ENCODE assay signal across 14 mouse cellular contexts in the genomic region with DNA sequence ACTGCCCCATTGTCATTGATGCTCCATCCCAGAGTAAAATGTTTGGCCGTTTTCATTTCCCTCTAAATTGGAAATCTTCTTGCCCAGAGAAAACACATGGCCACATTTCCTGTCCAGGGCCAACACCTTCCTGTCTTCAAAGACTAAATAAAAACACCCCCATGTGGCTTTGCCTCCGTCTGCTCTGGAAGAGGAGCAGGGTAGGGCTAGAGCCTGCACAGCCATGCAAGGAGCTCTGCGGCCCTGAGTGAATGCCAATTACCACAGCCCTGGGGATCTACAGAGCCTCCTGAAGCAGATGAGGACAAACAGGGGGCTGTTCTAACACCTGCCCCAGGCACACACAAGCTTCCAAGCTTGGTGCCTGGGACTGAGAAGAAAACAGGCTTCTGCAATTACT. TPM values are rescaled to one million over a fixed set of nuclear protein-coding genes. Genes with fewer than 3 reads are reported as not detected.
DNase-seq lines count a peak whose midpoint lies in the region; ATAC-seq and TF ChIP-seq lines count a peak whose summit lies in the region.
"Had no signal": no experiment of that assay in that cellular context is flagged by ENCODE, and none has a peak within 500 bp of the region (broad histone marks: within the 10 kb centered on the region; RNA-seq: fewer than 3 reads in every experiment).

No protein-coding gene starts in this region.

- WGBS in forebrain, embryonic 10.5 days = 70% methylated on average over 3 of the region's 3 CpGs
- WGBS in forebrain, postnatal 0 days = 65% methylated on average over 3 of the region's 3 CpGs
- 54% methylated on average over 3 of the region's 3 CpGs for WGBS in lung, embryonic 14.5 days
- 21% methylated on average over 3 of the region's 3 CpGs for WGBS in lung, adult 2 months
- WGBS in embryonic facial prominence, embryonic 15.5 days = 26% methylated on average over 3 of the region's 3 CpGs
- WGBS in midbrain, embryonic 14.5 days = 53% methylated on average over 3 of the region's 3 CpGs

- no peak for TF ChIP-seq CTCF in forebrain, postnatal 0 days (IDR thresholded peaks at IDR 0.05; ENCODE audit: low read depth)
- TF ChIP-seq CTCF in lung, embryonic 14.5 days (IDR thresholded peaks at IDR 0.05; ENCODE audit: low read depth) = no peak
- no peak for TF ChIP-seq CTCF in lung, adult 2 months (IDR thresholded peaks at IDR 0.05; ENCODE audit: insufficient read depth, low read length)

- ATAC-seq in forebrain, postnatal 0 days = no peak
- no peak for ATAC-seq in lung, embryonic 14.5 days (ENCODE audit: insufficient read depth)
- ATAC-seq in embryonic facial prominence, embryonic 15.5 days (ENCODE audit: insufficient number of reproducible peaks, low FRiP score, low TSS enrichment, low read depth) = no peak
- no peak for ATAC-seq in midbrain, embryonic 14.5 days (ENCODE audit: low FRiP score, low TSS enrichment)
- ATAC-seq in erythroid progenitor cell, adult 5-6 weeks (replicated peaks; ENCODE audit: low FRiP score, poor library complexity, severe bottlenecking) = no peak
- ATAC-seq: forebrain, embryonic 16.5 days; inflammation-experienced regulatory T-cells, adult 6 months had no signal

- no peak for DNase-seq in forebrain, embryonic 10.5 days (ENCODE audit: extremely low spot score, low spot score)
- no peak for DNase-seq in forebrain, postnatal 0 days
- no peak for DNase-seq in lung, embryonic 14.5 days
- no peak for DNase-seq in lung, adult 2 months
- no peak for DNase-seq in midbrain, embryonic 14.5 days
- no peak for DNase-seq in adrenal gland, adult 2 months
- DNase-seq: B cell, adult 2 months; cerebellum, adult 11-12 months had no signal

- H3K36me3 ChIP-seq in forebrain, embryonic 10.5 days (replicated peaks) = peaks cover 9% of the 10 kb centered on the region
- no peaks in the 10 kb centered on the region for H3K36me3 ChIP-seq in forebrain, postnatal 0 days (ENCODE audit: insufficient read depth)
- H3K36me3 ChIP-seq in lung, embryonic 14.5 days (ENCODE audit: insufficient read depth) = 0 out of 2 replicates have a peak, but pooled peaks cover 2% of the 10 kb centered on the region
- H3K36me3 ChIP-seq in embryonic facial prominence, embryonic 15.5 days = peaks cover 5% of the 10 kb centered on the region; the same call in 1 of the 2 replicates
- H3K36me3 ChIP-seq in midbrain, embryonic 14.5 days (ENCODE audit: control insufficient read depth, insufficient read depth, low read length) = no peaks in the 10 kb centered on the region
- H3K36me3 ChIP-seq: stomach, embryonic 15.5 days had no signal

- no peak overlapping the region for H3K4me2 ChIP-seq in forebrain, postnatal 0 days (ENCODE audit: low read depth)
- H3K4me2 ChIP-seq in lung, embryonic 14.5 days = no peak overlapping the region
- H3K4me2 ChIP-seq in embryonic facial prominence, embryonic 15.5 days (replicated peaks) = no peak overlapping the region
- no peak overlapping the region for H3K4me2 ChIP-seq in midbrain, embryonic 14.5 days (ENCODE audit: low read length)
- H3K4me2 ChIP-seq: stomach, embryonic 15.5 days had no signal

- H3K4me3 ChIP-seq in forebrain, embryonic 10.5 days = no peak overlapping the region
- H3K4me3 ChIP-seq in forebrain, postnatal 0 days (ENCODE audit: low read depth, low read length) = no peak overlapping the region
- H3K4me3 ChIP-seq in lung, embryonic 14.5 days (ENCODE audit: low read depth, low read length) = no peak overlapping the region
- no peak overlapping the region for H3K4me3 ChIP-seq in lung, adult 2 months (replicated peaks; ENCODE audit: extremely low read depth, low read depth, low read length)
- H3K4me3 ChIP-seq in embryonic facial prominence, embryonic 15.5 days (replicated peaks) = no peak overlapping the region
- H3K4me3 ChIP-seq in midbrain, embryonic 14.5 days (replicated peaks; ENCODE audit: low read depth, low read length) = no peak overlapping the region
- H3K4me3 ChIP-seq: stomach, embryonic 15.5 days had no signal

- peaks cover 90% of the 10 kb centered on the region for H3K4me1 ChIP-seq in forebrain, embryonic 10.5 days
- H3K4me1 ChIP-seq in forebrain, postnatal 0 days (ENCODE audit: insufficient read depth) = peaks cover 51% of the 10 kb centered on the region
- H3K4me1 ChIP-seq in lung, embryonic 14.5 days (ENCODE audit: insufficient read depth) = peaks cover 82% of the 10 kb centered on the region
- H3K4me1 ChIP-seq in lung, adult 2 months (ENCODE audit: control insufficient read depth, insufficient read depth, low read length) = peaks cover 73% of the 10 kb centered on the region
- H3K4me1 ChIP-seq in embryonic facial prominence, embryonic 15.5 days = peaks cover 90% of the 10 kb centered on the region
- peaks cover 73% of the 10 kb centered on the region for H3K4me1 ChIP-seq in midbrain, embryonic 14.5 days (ENCODE audit: control insufficient read depth, insufficient read depth, low read length)

- no peak for TF ChIP-seq POLR2A in lung, adult 2 months (IDR thresholded peaks at IDR 0.05; ENCODE audit: borderline replicate concordance, extremely low read depth, low read depth, low read length)

- no peaks in the 10 kb centered on the region for H3K9me3 ChIP-seq in forebrain, embryonic 10.5 days
- H3K9me3 ChIP-seq in forebrain, postnatal 0 days (ENCODE audit: low read length) = no peaks in the 10 kb centered on the region
- no peaks in the 10 kb centered on the region for H3K9me3 ChIP-seq in lung, embryonic 14.5 days (ENCODE audit: low read depth, low read length)
- H3K9me3 ChIP-seq in embryonic facial prominence, embryonic 15.5 days (replicated peaks) = no peaks in the 10 kb centered on the region
- H3K9me3 ChIP-seq in midbrain, embryonic 14.5 days (ENCODE audit: control insufficient read depth, low read length) = no peaks in the 10 kb centered on the region
- H3K9me3 ChIP-seq: stomach, embryonic 15.5 days had no signal

- peak overlapping the region; percentile 83 for H3K27ac ChIP-seq in forebrain, embryonic 10.5 days
- no peak overlapping the region for H3K27ac ChIP-seq in forebrain, postnatal 0 days (ENCODE audit: low read depth, low read length)
- H3K27ac ChIP-seq in lung, embryonic 14.5 days (ENCODE audit: low read depth) = 0 out of 2 replicates have a peak overlapping the region, but pooled peaks have one; percentile 1
- peak overlapping the region; percentile 51; the same call in 1 of the 2 replicates for H3K27ac ChIP-seq in embryonic facial prominence, embryonic 15.5 days (replicated peaks)
- H3K27ac ChIP-seq in midbrain, embryonic 14.5 days (replicated peaks; ENCODE audit: low read depth, low read length) = 0 out of 2 replicates have a peak overlapping the region, but pooled peaks have one; percentile 10
- H3K27ac ChIP-seq: macrophage; stomach, embryonic 15.5 days had no signal

- H3K9ac ChIP-seq in forebrain, postnatal 0 days = no peak overlapping the region
- no peak overlapping the region for H3K9ac ChIP-seq in lung, embryonic 14.5 days
- no peak overlapping the region for H3K9ac ChIP-seq in embryonic facial prominence, embryonic 15.5 days
- no peak overlapping the region for H3K9ac ChIP-seq in midbrain, embryonic 14.5 days (replicated peaks; ENCODE audit: low read length)
- H3K9ac ChIP-seq: stomach, embryonic 15.5 days had no signal

- H3K27me3 ChIP-seq in forebrain, embryonic 10.5 days (ENCODE audit: poor library complexity, severe bottlenecking) = no peaks in the 10 kb centered on the region
- no peaks in the 10 kb centered on the region for H3K27me3 ChIP-seq in forebrain, postnatal 0 days (ENCODE audit: insufficient read depth, low read length)
- H3K27me3 ChIP-seq in lung, embryonic 14.5 days (ENCODE audit: insufficient read depth, low read length) = no peaks in the 10 kb centered on the region
- H3K27me3 ChIP-seq in embryonic facial prominence, embryonic 15.5 days = no peaks in the 10 kb centered on the region
- no peaks in the 10 kb centered on the region for H3K27me3 ChIP-seq in midbrain, embryonic 14.5 days (ENCODE audit: control insufficient read depth, insufficient read depth, low read length)
- H3K27me3 ChIP-seq: stomach, embryonic 15.5 days had no signal

RNA-seq across cellular contexts. Expression of a gene that starts 46.2 kb away (rescaled TPM):
- polyA plus RNA-seq in forebrain, embryonic 10.5 days (2016; fragmentation: Nextera tagmentation; extraction: Ambion mirVana) = 8.6 and 9.7 TPM in 2 replicates
- 66.9 and 68.7 TPM in 2 replicates for total RNA-seq in forebrain, postnatal 0 days (2014; rRNA removed)
- polyA plus RNA-seq in forebrain, postnatal 0 days (2015; fragmentation: Nextera tagmentation; extraction: Ambion mirVana) = 11.7 and 12.2 TPM in 2 replicates
- 23.7 and 25.8 TPM in 2 replicates for polyA plus RNA-seq in lung, embryonic 14.5 days (2014; fragmentation: Nextera tagmentation; extraction: Ambion mirVana)
- polyA plus RNA-seq in lung, adult 2 months (2012; rRNA removed) = 105 and 115 TPM in 2 replicates
- 24.4 and 26.3 TPM in 2 replicates for polyA plus RNA-seq in embryonic facial prominence, embryonic 15.5 days (2015; fragmentation: Nextera tagmentation; extraction: Ambion mirVana)
- polyA plus RNA-seq in midbrain, embryonic 14.5 days (2014; fragmentation: Nextera tagmentation; extraction: Ambion mirVana) = 14.3 and 15.4 TPM in 2 replicates
- 10 to 100 TPM; 59.7 to 63.8 TPM for total RNA-seq in adrenal gland, adult 2 months (2021)
- 83.1 and 103 TPM in 2 replicates for polyA plus RNA-seq in adrenal gland, adult 2 months (2012; rRNA removed)
- total RNA-seq in erythroid progenitor cell, adult 5-6 weeks (2015; ENCODE audit: low replicate concordance) = 5.0 and 9.7 TPM in 2 replicates
- total RNA-seq in erythroid progenitor cell, adult 5-6 weeks (2017; ENCODE audit: low replicate concordance) = 1.7 and 2.7 TPM in 2 replicates
